Mouse (Mus musculus): ENCODE data around the gene 1700010I14Rik. TPM values are rescaled to one million over a fixed set of nuclear protein-coding genes. Genes with fewer than 3 reads are reported as not detected.

1700010I14Rik gene
- polyA plus RNA-seq, 1 experiment from 2014 or later, result 3.6 TPM

- 43% methylated on average over 6 of the region's 6 CpGs for WGBS
Observed at GRCm38 (mm10) chr17:8974823-8975397, 13.2 kb upstream of the 1700010I14Rik start.

GRCm38 (mm10) chr17:8976745-8977144 lies 11.4 kb upstream of the 1700010I14Rik start:
- 89% methylated on average over 6 of the region's 6 CpGs for WGBS
- H3K36me3 ChIP-seq, result peaks cover 13% of the 10 kb centered on the region
- ATAC-seq (ENCODE audit: low FRiP score, low read depth), result no peak

More at GRCm38 (mm10) chr17:8974823-8975397, 13.2 kb upstream of the 1700010I14Rik start:
- Histone ChIP-seq H3K27me3 (no peaks in the 10 kb centered on the region), H3K4me2 (replicated peaks) (no peak overlapping the region), H3K27ac (replicated peaks) (no peak overlapping the region), H3K36me3 (peaks cover 11% of the 10 kb centered on the region; the same call in 1 of the 2 replicates), H3K4me1 (peaks cover 15% of the 10 kb centered on the region), H3K9ac (replicated peaks) (no peak overlapping the region), H3K4me3 (no peak overlapping the region), H3K9me3 (no peaks in the 10 kb centered on the region)
- no peak for ATAC-seq (ENCODE audit: low FRiP score, low read depth)

GRCm38 (mm10) chr17:8977271-8977670 lies 10.9 kb upstream of the 1700010I14Rik start:
- H3K27ac ChIP-seq (replicated peaks), result no peak overlapping the region
- no peak overlapping the region for H3K9ac ChIP-seq (replicated peaks)
- no peak overlapping the region for H3K4me2 ChIP-seq (replicated peaks)
- peaks cover 7% of the 10 kb centered on the region for H3K4me1 ChIP-seq
- WGBS, result 76% methylated on average over 2 of the region's 2 CpGs
- no peak for ATAC-seq (ENCODE audit: low FRiP score, low read depth)
- no peaks in the 10 kb centered on the region for H3K9me3 ChIP-seq
- H3K27me3 ChIP-seq, result no peaks in the 10 kb centered on the region
- peaks cover 18% of the 10 kb centered on the region for H3K36me3 ChIP-seq
- H3K4me3 ChIP-seq, result no peak overlapping the region

More at GRCm38 (mm10) chr17:8976745-8977144, 11.4 kb upstream of the 1700010I14Rik start:
- H3K4me2 ChIP-seq (replicated peaks), result no peak overlapping the region
- H3K27ac ChIP-seq (replicated peaks), result no peak overlapping the region
- no peaks in the 10 kb centered on the region for H3K27me3 ChIP-seq
- peaks cover 12% of the 10 kb centered on the region for H3K4me1 ChIP-seq
- H3K4me3 ChIP-seq, result no peak overlapping the region
- H3K9ac ChIP-seq (replicated peaks), result no peak overlapping the region
- H3K9me3 ChIP-seq, result no peaks in the 10 kb centered on the region

GRCm38 (mm10) chr17:8983576-8983975 lies 4.6 kb upstream of the 1700010I14Rik start:
- 84% methylated on average over 2 of the region's 2 CpGs for WGBS
- H3K27me3 ChIP-seq, result no peaks in the 10 kb centered on the region
- no peak overlapping the region for H3K27ac ChIP-seq (replicated peaks)
- no peak overlapping the region for H3K9ac ChIP-seq (replicated peaks)
- H3K4me2 ChIP-seq (replicated peaks), result no peak overlapping the region
- ATAC-seq (ENCODE audit: low FRiP score, low read depth), result no peak
- H3K9me3 ChIP-seq, result no peaks in the 10 kb centered on the region
- H3K4me1 ChIP-seq, result peaks cover 8% of the 10 kb centered on the region
- no peak overlapping the region for H3K4me3 ChIP-seq
- peaks cover 30% of the 10 kb centered on the region for H3K36me3 ChIP-seq

- H3K9ac ChIP-seq (replicated peaks), result no peak overlapping the region
- H3K27me3 ChIP-seq, result no peaks in the 10 kb centered on the region
- no peak overlapping the region for H3K27ac ChIP-seq (replicated peaks)
- H3K4me1 ChIP-seq, result peaks cover 16% of the 10 kb centered on the region
- no peak overlapping the region for H3K4me2 ChIP-seq (replicated peaks)
- peaks cover 22% of the 10 kb centered on the region for H3K36me3 ChIP-seq
- ATAC-seq (ENCODE audit: low FRiP score, low read depth), result no peak
- no peaks in the 10 kb centered on the region for H3K9me3 ChIP-seq
- WGBS, result 72% methylated on average over 5 of the region's 5 CpGs
- no peak overlapping the region for H3K4me3 ChIP-seq
Observed at GRCm38 (mm10) chr17:8985714-8986113, 2.4 kb upstream of the 1700010I14Rik start.

GRCm38 (mm10) chr17:8986551-8986950 lies 1.6 kb upstream of the 1700010I14Rik start:
- Histone ChIP-seq H3K4me1 (peaks cover 16% of the 10 kb centered on the region), H3K27ac (replicated peaks) (no peak overlapping the region), H3K36me3 (peaks cover 19% of the 10 kb centered on the region), H3K4me3 (no peak overlapping the region), H3K9ac (replicated peaks) (no peak overlapping the region), H3K4me2 (replicated peaks) (no peak overlapping the region), H3K27me3 (no peaks in the 10 kb centered on the region), H3K9me3 (no peaks in the 10 kb centered on the region)
- 82% methylated on average over 2 of the region's 2 CpGs for WGBS
- no peak for ATAC-seq (ENCODE audit: low FRiP score, low read depth)

- Histone ChIP-seq H3K4me2 (replicated peaks) (no peak overlapping the region), H3K9me3 (no peaks in the 10 kb centered on the region), H3K4me3 (no peak overlapping the region), H3K27me3 (no peaks in the 10 kb centered on the region), H3K36me3 (peaks cover 13% of the 10 kb centered on the region; the same call in 1 of the 2 replicates), H3K9ac (replicated peaks) (no peak overlapping the region), H3K4me1 (peaks cover 16% of the 10 kb centered on the region), H3K27ac (replicated peaks) (no peak overlapping the region)
- no peak for ATAC-seq (ENCODE audit: low FRiP score, low read depth)
- 82% methylated on average over 5 of the region's 5 CpGs for WGBS
Observed at GRCm38 (mm10) chr17:8987369-8987768, 764 bp upstream of the 1700010I14Rik start.

- Histone ChIP-seq H3K9ac (replicated peaks) (no peak overlapping the region), H3K4me1 (peaks cover 16% of the 10 kb centered on the region), H3K4me2 (replicated peaks) (no peak overlapping the region), H3K27me3 (no peaks in the 10 kb centered on the region), H3K4me3 (no peak overlapping the region), H3K27ac (replicated peaks) (no peak overlapping the region), H3K9me3 (no peaks in the 10 kb centered on the region), H3K36me3 (peaks cover 21% of the 10 kb centered on the region; the same call in 1 of the 2 replicates)
- no peak for ATAC-seq (ENCODE audit: low FRiP score, low read depth)
- WGBS, result 27% methylated on average over 8 of the region's 8 CpGs
Observed at GRCm38 (mm10) chr17:8991160-8991559, 3.0 kb downstream of the 1700010I14Rik start.

- no peaks in the 10 kb centered on the region for H3K27me3 ChIP-seq
- no peak overlapping the region for H3K27ac ChIP-seq (replicated peaks)
- H3K36me3 ChIP-seq, result peaks cover 32% of the 10 kb centered on the region; the same call in 1 of the 2 replicates
Observed at GRCm38 (mm10) chr17:8995344-8995743, 7.2 kb downstream of the 1700010I14Rik start.

GRCm38 (mm10) chr17:9002438-9002837 lies 14.3 kb downstream of the 1700010I14Rik start:
- no peaks in the 10 kb centered on the region for H3K27me3 ChIP-seq
- no peak overlapping the region for H3K27ac ChIP-seq (replicated peaks)
- H3K9me3 ChIP-seq, result no peaks in the 10 kb centered on the region
- no peak overlapping the region for H3K9ac ChIP-seq (replicated peaks)
- H3K4me3 ChIP-seq, result no peak overlapping the region
- H3K36me3 ChIP-seq, result peaks cover 12% of the 10 kb centered on the region; the same call in 1 of the 2 replicates
- H3K4me1 ChIP-seq, result no peaks in the 10 kb centered on the region
- H3K4me2 ChIP-seq (replicated peaks), result no peak overlapping the region
- WGBS, result 84% methylated on average over 4 of the region's 4 CpGs
- ATAC-seq (ENCODE audit: low FRiP score, low read depth), result no peak

More at GRCm38 (mm10) chr17:8995344-8995743, 7.2 kb downstream of the 1700010I14Rik start:
- WGBS, result 87% methylated on average over 1 of the region's 1 CpGs
- H3K4me1 ChIP-seq, result no peaks in the 10 kb centered on the region
- H3K9ac ChIP-seq (replicated peaks), result no peak overlapping the region
- no peak overlapping the region for H3K4me3 ChIP-seq
- ATAC-seq (ENCODE audit: low FRiP score, low read depth), result no peak
- no peaks in the 10 kb centered on the region for H3K9me3 ChIP-seq
- H3K4me2 ChIP-seq (replicated peaks), result no peak overlapping the region

- no peak for ATAC-seq (ENCODE audit: low FRiP score, low read depth)
- Histone ChIP-seq H3K4me3 (no peak overlapping the region), H3K4me1 (no peaks in the 10 kb centered on the region), H3K9me3 (no peaks in the 10 kb centered on the region), H3K9ac (replicated peaks) (no peak overlapping the region), H3K27me3 (no peaks in the 10 kb centered on the region), H3K27ac (replicated peaks) (no peak overlapping the region), H3K36me3 (peaks cover 9% of the 10 kb centered on the region; the same call in 1 of the 2 replicates), H3K4me2 (replicated peaks) (no peak overlapping the region)
- 90% methylated on average over 4 of the region's 4 CpGs for WGBS
Observed at GRCm38 (mm10) chr17:9004516-9004915, 16.4 kb downstream of the 1700010I14Rik start.

- H3K36me3 ChIP-seq, result no peaks in the 10 kb centered on the region
- no peak overlapping the region for H3K4me3 ChIP-seq
- 0 out of 2 replicates have a peak, but pooled peaks cover 3% of the 10 kb centered on the region for H3K9me3 ChIP-seq
- H3K9ac ChIP-seq (replicated peaks), result no peak overlapping the region; the same call in 1 of the 2 replicates
- 26% methylated on average over 14 of the region's 14 CpGs for WGBS
- H3K4me1 ChIP-seq, result peaks cover 9% of the 10 kb centered on the region
- peak overlapping the region; percentile 5; the same call in 1 of the 2 replicates for H3K27ac ChIP-seq (replicated peaks)
- H3K4me2 ChIP-seq (replicated peaks), result peak overlapping the region; percentile 24; the same call in 1 of the 2 replicates
- peak; percentile 60; the same call in 1 of the 2 replicates for ATAC-seq (ENCODE audit: low FRiP score, low read depth)
- no peaks in the 10 kb centered on the region for H3K27me3 ChIP-seq
Observed at GRCm38 (mm10) chr17:9023198-9023942, 35.2 kb downstream of the 1700010I14Rik start.
